Mouse (Mus musculus): ENCODE results near the gene Hs3st4. TPM values are rescaled to one million over a fixed set of nuclear protein-coding genes. Genes with fewer than 3 reads are reported as not detected.

The Hs3st4 gene
- total RNA-seq, 1 experiment from 2014 or later: not detected

- ATAC-seq (ENCODE audit: extremely low read depth, insufficient number of reproducible peaks, low FRiP score, poor library complexity, severe bottlenecking): no peak
These were observed 275.8 kb downstream of the Hs3st4 start for GRCm38 (mm10) chr7:124258419-124258818.

GRCm38 (mm10) chr7:124270734-124271133 lies 288.1 kb downstream of the Hs3st4 start:
- no peak for ATAC-seq (ENCODE audit: extremely low read depth, insufficient number of reproducible peaks, low FRiP score, poor library complexity, severe bottlenecking)

GRCm38 (mm10) chr7:124289873-124290272 lies 307.2 kb downstream of the Hs3st4 start:
- ATAC-seq (ENCODE audit: extremely low read depth, insufficient number of reproducible peaks, low FRiP score, poor library complexity, severe bottlenecking): no peak

GRCm38 (mm10) chr7:124319451-124319850 lies 336.8 kb downstream of the Hs3st4 start:
- no peak for ATAC-seq (ENCODE audit: extremely low read depth, insufficient number of reproducible peaks, low FRiP score, poor library complexity, severe bottlenecking)

- no peak for ATAC-seq (ENCODE audit: extremely low read depth, insufficient number of reproducible peaks, low FRiP score, poor library complexity, severe bottlenecking)
These were observed 353.0 kb downstream of the Hs3st4 start for GRCm38 (mm10) chr7:124335635-124336034.

GRCm38 (mm10) chr7:124341510-124341909 lies 358.8 kb downstream of the Hs3st4 start:
- no peak for ATAC-seq (ENCODE audit: extremely low read depth, insufficient number of reproducible peaks, low FRiP score, poor library complexity, severe bottlenecking)

GRCm38 (mm10) chr7:124347218-124348017 lies 364.7 kb downstream of the Hs3st4 start:
- ATAC-seq (ENCODE audit: extremely low read depth, insufficient number of reproducible peaks, low FRiP score, poor library complexity, severe bottlenecking): no peak

GRCm38 (mm10) chr7:124354035-124354434 lies 371.4 kb downstream of the Hs3st4 start:
- ATAC-seq (ENCODE audit: extremely low read depth, insufficient number of reproducible peaks, low FRiP score, poor library complexity, severe bottlenecking): no peak

GRCm38 (mm10) chr7:124358068-124358467 lies 375.4 kb downstream of the Hs3st4 start:
- no peak for ATAC-seq (ENCODE audit: extremely low read depth, insufficient number of reproducible peaks, low FRiP score, poor library complexity, severe bottlenecking)

- ATAC-seq (ENCODE audit: extremely low read depth, insufficient number of reproducible peaks, low FRiP score, poor library complexity, severe bottlenecking): no peak
These were observed 377.2 kb downstream of the Hs3st4 start for GRCm38 (mm10) chr7:124359836-124360235.

- ATAC-seq (ENCODE audit: extremely low read depth, insufficient number of reproducible peaks, low FRiP score, poor library complexity, severe bottlenecking): no peak
These were observed 389.6 kb downstream of the Hs3st4 start for GRCm38 (mm10) chr7:124372297-124372696.

- no peak for ATAC-seq (ENCODE audit: extremely low read depth, insufficient number of reproducible peaks, low FRiP score, poor library complexity, severe bottlenecking)
These were observed 390.0 kb downstream of the Hs3st4 start for GRCm38 (mm10) chr7:124372697-124373096.

GRCm38 (mm10) chr7:124383489-124383888 lies 400.8 kb downstream of the Hs3st4 start:
- ATAC-seq (ENCODE audit: extremely low read depth, insufficient number of reproducible peaks, low FRiP score, poor library complexity, severe bottlenecking): no peak

GRCm38 (mm10) chr7:124399184-124399583 lies 416.5 kb downstream of the Hs3st4 start:
- no peak for ATAC-seq (ENCODE audit: extremely low read depth, insufficient number of reproducible peaks, low FRiP score, poor library complexity, severe bottlenecking)

- ATAC-seq (ENCODE audit: extremely low read depth, insufficient number of reproducible peaks, low FRiP score, poor library complexity, severe bottlenecking): no peak
These were observed 444.3 kb downstream of the Hs3st4 start for GRCm38 (mm10) chr7:124426951-124427350.
